Mouse (Mus musculus): ENCODE measurements around the gene Plch2.

DNA sequence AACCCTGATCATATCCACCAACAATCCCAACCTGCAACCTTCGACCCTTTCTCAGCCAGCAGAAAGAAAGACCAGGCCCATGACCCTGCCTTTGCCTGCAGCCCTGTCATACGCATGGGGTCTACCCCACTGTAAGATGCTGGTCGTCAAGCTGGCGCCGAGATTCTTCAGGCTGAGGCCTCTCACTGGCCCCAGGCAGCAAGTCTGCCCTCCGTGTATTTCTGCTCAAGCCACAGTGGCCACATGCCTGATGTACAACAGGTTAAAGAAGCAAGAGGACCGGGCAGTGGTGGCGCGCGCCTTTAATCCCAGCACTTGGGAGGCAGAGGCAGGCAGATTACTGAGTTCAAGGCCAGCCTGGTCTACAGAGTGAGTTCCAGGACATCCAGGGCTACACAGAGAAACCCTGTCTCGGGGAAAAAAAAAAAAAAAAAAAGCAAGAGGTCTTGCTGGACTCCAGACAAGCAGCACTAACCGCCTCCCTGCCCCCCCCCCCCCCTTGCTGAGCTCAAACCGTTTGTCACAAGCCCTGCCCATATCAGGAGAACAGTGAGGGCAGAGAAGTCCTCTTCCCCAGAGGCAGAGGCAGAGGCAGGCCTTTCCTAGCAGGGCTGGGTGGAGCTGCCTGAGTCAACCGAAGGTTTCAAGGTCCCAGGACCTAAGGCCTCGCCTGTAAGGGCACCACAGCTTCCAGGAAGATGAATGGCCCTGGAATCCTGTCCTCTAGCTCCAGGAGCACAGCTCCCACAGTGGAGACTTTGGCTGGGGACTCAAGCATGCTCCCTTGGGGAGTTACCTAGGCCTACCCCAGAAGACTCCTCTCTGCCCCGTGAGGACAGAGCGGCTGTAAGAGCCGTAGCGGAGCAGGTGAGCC lies 74.1 kb downstream of the Plch2 start:
- TF ChIP-seq POLR2A (IDR thresholded peaks at IDR 0.05; ENCODE audit: borderline replicate concordance, insufficient read depth, low read length) (no peak), CTCF (IDR thresholded peaks at IDR 0.05; ENCODE audit: borderline replicate concordance, insufficient read depth, low read depth, low read length) (no peak)
